Mouse (Mus musculus): ENCODE measurements around the gene Arntl2. TPM values are rescaled to one million over a fixed set of nuclear protein-coding genes. Genes with fewer than 3 reads are reported as not detected.

The Arntl2 gene
- polyA plus RNA-seq, 1 experiment from 2014 or later: 0.70 TPM

- ATAC-seq (replicated peaks; ENCODE audit: low FRiP score) (no peak), DNase-seq (ENCODE audit: low spot score) (no peak)
- Histone ChIP-seq H3K4me1 (replicated peaks; ENCODE audit: control insufficient read depth, insufficient read depth, low read length) (no peaks in the 10 kb centered on the region), H3K9ac (ENCODE audit: low read depth, low read length) (no peak overlapping the region), H3K9me3 (ENCODE audit: control insufficient read depth, low read length) (peaks cover 3% of the 10 kb centered on the region; the same call in 1 of the 2 replicates), H3K4me3 (ENCODE audit: low read depth, low read length) (no peak overlapping the region), H3K36me3 (ENCODE audit: control insufficient read depth, insufficient read depth, low read length) (no peaks in the 10 kb centered on the region), H3K27me3 (replicated peaks; ENCODE audit: control insufficient read depth, insufficient read depth, low read length) (no peaks in the 10 kb centered on the region), H3K27ac (ENCODE audit: low read depth, low read length) (no peak overlapping the region), H3K4me2 (no peak overlapping the region)
- WGBS: 78% methylated on average over 4 of the region's 4 CpGs
Measured at GRCm38 (mm10) chr6:146871975-146872374, 76.1 kb downstream of the Arntl2 start.

GRCm38 (mm10) chr6:146874415-146874814 lies 78.6 kb downstream of the Arntl2 start:
- Histone ChIP-seq H3K4me1 (replicated peaks; ENCODE audit: control insufficient read depth, insufficient read depth, low read length) (no peaks in the 10 kb centered on the region), H3K36me3 (ENCODE audit: control insufficient read depth, insufficient read depth, low read length) (no peaks in the 10 kb centered on the region), H3K9me3 (ENCODE audit: control insufficient read depth, low read length) (peaks cover 8% of the 10 kb centered on the region; the same call in 1 of the 2 replicates), H3K4me3 (ENCODE audit: low read depth, low read length) (no peak overlapping the region), H3K4me2 (no peak overlapping the region), H3K27ac (ENCODE audit: low read depth, low read length) (no peak overlapping the region), H3K27me3 (replicated peaks; ENCODE audit: control insufficient read depth, insufficient read depth, low read length) (no peaks in the 10 kb centered on the region), H3K9ac (ENCODE audit: low read depth, low read length) (no peak overlapping the region)
- 72% methylated on average over 6 of the region's 6 CpGs for WGBS
- DNase-seq (ENCODE audit: low spot score): no peak
- no peak for ATAC-seq (replicated peaks; ENCODE audit: low FRiP score)

GRCm38 (mm10) chr6:146876820-146877219 lies 81.0 kb downstream of the Arntl2 start:
- DNase-seq (ENCODE audit: low spot score): no peak
- WGBS: 84% methylated on average over 2 of the region's 2 CpGs
- ATAC-seq (replicated peaks; ENCODE audit: low FRiP score): no peak

GRCm38 (mm10) chr6:146877425-146878045 lies 81.7 kb downstream of the Arntl2 start:
- Histone ChIP-seq H3K4me3 (ENCODE audit: low read depth, low read length) (no peak overlapping the region), H3K9me3 (ENCODE audit: control insufficient read depth, low read length) (peaks cover 8% of the 10 kb centered on the region; the same call in 1 of the 2 replicates), H3K4me2 (no peak overlapping the region), H3K9ac (ENCODE audit: low read depth, low read length) (no peak overlapping the region), H3K27ac (ENCODE audit: low read depth, low read length) (peak overlapping the region; percentile 19; the same call in 1 of the 2 replicates), H3K36me3 (ENCODE audit: control insufficient read depth, insufficient read depth, low read length) (no peaks in the 10 kb centered on the region), H3K4me1 (replicated peaks; ENCODE audit: control insufficient read depth, insufficient read depth, low read length) (no peaks in the 10 kb centered on the region), H3K27me3 (replicated peaks; ENCODE audit: control insufficient read depth, insufficient read depth, low read length) (no peaks in the 10 kb centered on the region)
- ATAC-seq (replicated peaks; ENCODE audit: low FRiP score): no peak
- 78% methylated on average over 12 of the region's 12 CpGs for WGBS
- no peak for DNase-seq (ENCODE audit: low spot score)

More at GRCm38 (mm10) chr6:146876820-146877219, 81.0 kb downstream of the Arntl2 start:
- Histone ChIP-seq H3K9me3 (ENCODE audit: control insufficient read depth, low read length) (peaks cover 8% of the 10 kb centered on the region; the same call in 1 of the 2 replicates), H3K36me3 (ENCODE audit: control insufficient read depth, insufficient read depth, low read length) (no peaks in the 10 kb centered on the region), H3K27me3 (replicated peaks; ENCODE audit: control insufficient read depth, insufficient read depth, low read length) (no peaks in the 10 kb centered on the region), H3K27ac (ENCODE audit: low read depth, low read length) (no peak overlapping the region), H3K9ac (ENCODE audit: low read depth, low read length) (no peak overlapping the region), H3K4me2 (no peak overlapping the region), H3K4me1 (replicated peaks; ENCODE audit: control insufficient read depth, insufficient read depth, low read length) (no peaks in the 10 kb centered on the region), H3K4me3 (ENCODE audit: low read depth, low read length) (no peak overlapping the region)

- no peak for ATAC-seq (replicated peaks; ENCODE audit: low FRiP score)
- Histone ChIP-seq H3K9me3 (ENCODE audit: control insufficient read depth, low read length) (peaks cover 8% of the 10 kb centered on the region; the same call in 1 of the 2 replicates), H3K4me1 (replicated peaks; ENCODE audit: control insufficient read depth, insufficient read depth, low read length) (no peaks in the 10 kb centered on the region), H3K9ac (ENCODE audit: low read depth, low read length) (no peak overlapping the region), H3K27me3 (replicated peaks; ENCODE audit: control insufficient read depth, insufficient read depth, low read length) (no peaks in the 10 kb centered on the region), H3K27ac (ENCODE audit: low read depth, low read length) (no peak overlapping the region), H3K4me3 (ENCODE audit: low read depth, low read length) (no peak overlapping the region), H3K36me3 (ENCODE audit: control insufficient read depth, insufficient read depth, low read length) (no peaks in the 10 kb centered on the region), H3K4me2 (no peak overlapping the region)
- 58% methylated on average over 10 of the region's 10 CpGs for WGBS
- DNase-seq (ENCODE audit: low spot score): no peak
Measured at GRCm38 (mm10) chr6:146878926-146879325, 83.1 kb downstream of the Arntl2 start.

- no peaks in the 10 kb centered on the region for H3K27me3 ChIP-seq (replicated peaks; ENCODE audit: control insufficient read depth, insufficient read depth, low read length)
- no peak overlapping the region for H3K4me3 ChIP-seq (ENCODE audit: low read depth, low read length)
- no peak overlapping the region for H3K27ac ChIP-seq (ENCODE audit: low read depth, low read length)
- no peak overlapping the region for H3K4me2 ChIP-seq
- no peaks in the 10 kb centered on the region for H3K36me3 ChIP-seq (ENCODE audit: control insufficient read depth, insufficient read depth, low read length)
- ATAC-seq (replicated peaks; ENCODE audit: low FRiP score) (no peak), DNase-seq (ENCODE audit: low spot score) (no peak)
- H3K9ac ChIP-seq (ENCODE audit: low read depth, low read length): no peak overlapping the region
- H3K4me1 ChIP-seq (replicated peaks; ENCODE audit: control insufficient read depth, insufficient read depth, low read length): no peaks in the 10 kb centered on the region
- peaks cover 8% of the 10 kb centered on the region; the same call in 1 of the 2 replicates for H3K9me3 ChIP-seq (ENCODE audit: control insufficient read depth, low read length)
- 82% methylated on average over 9 of the region's 9 CpGs for WGBS
Measured at GRCm38 (mm10) chr6:146879856-146880255, 84.0 kb downstream of the Arntl2 start.

GRCm38 (mm10) chr6:146880296-146880695 lies 84.4 kb downstream of the Arntl2 start:
- DNase-seq (ENCODE audit: low spot score) (no peak), ATAC-seq (replicated peaks; ENCODE audit: low FRiP score) (no peak)
- Histone ChIP-seq H3K27ac (ENCODE audit: low read depth, low read length) (no peak overlapping the region), H3K27me3 (replicated peaks; ENCODE audit: control insufficient read depth, insufficient read depth, low read length) (no peaks in the 10 kb centered on the region), H3K9me3 (ENCODE audit: control insufficient read depth, low read length) (peaks cover 8% of the 10 kb centered on the region; the same call in 1 of the 2 replicates), H3K4me2 (no peak overlapping the region), H3K4me3 (ENCODE audit: low read depth, low read length) (no peak overlapping the region), H3K36me3 (ENCODE audit: control insufficient read depth, insufficient read depth, low read length) (no peaks in the 10 kb centered on the region), H3K9ac (ENCODE audit: low read depth, low read length) (no peak overlapping the region), H3K4me1 (replicated peaks; ENCODE audit: control insufficient read depth, insufficient read depth, low read length) (no peaks in the 10 kb centered on the region)
- 70% methylated on average over 4 of the region's 4 CpGs for WGBS

- Histone ChIP-seq H3K27me3 (replicated peaks; ENCODE audit: control insufficient read depth, insufficient read depth, low read length) (no peaks in the 10 kb centered on the region), H3K27ac (ENCODE audit: low read depth, low read length) (no peak overlapping the region), H3K36me3 (ENCODE audit: control insufficient read depth, insufficient read depth, low read length) (no peaks in the 10 kb centered on the region), H3K4me2 (no peak overlapping the region), H3K4me1 (replicated peaks; ENCODE audit: control insufficient read depth, insufficient read depth, low read length) (no peaks in the 10 kb centered on the region), H3K9me3 (ENCODE audit: control insufficient read depth, low read length) (peaks cover 3% of the 10 kb centered on the region; the same call in 1 of the 2 replicates), H3K9ac (ENCODE audit: low read depth, low read length) (no peak overlapping the region), H3K4me3 (ENCODE audit: low read depth, low read length) (no peak overlapping the region)
- ATAC-seq (replicated peaks; ENCODE audit: low FRiP score): no peak
- WGBS: 55% methylated on average over 13 of the region's 13 CpGs
- no peak for DNase-seq (ENCODE audit: low spot score)
Measured at GRCm38 (mm10) chr6:146881896-146882770, 86.3 kb downstream of the Arntl2 start.
